Mouse (Mus musculus) CH12.LX (cell line): ENCODE data around the gene Elavl4.

Source experiments
- ELF1 ChIP-seq: IDR thresholded peaks from 2 replicates; pipeline ENCODE4 v1.6.1; 2014; ENCODE audit warnings: low read depth, mild to moderate bottlenecking, inconsistent platforms, low read length, improper control_type of control experiment
- NELFE ChIP-seq: IDR thresholded peaks from 2 replicates; pipeline ENCODE4 v1.6.1; 2011; ENCODE audit warnings: low read depth, low read length, improper control_type of control experiment
- POLR2A ChIP-seq: IDR thresholded peaks from 2 replicates; pipeline ENCODE4 v1.6.1; 2011; ENCODE audit warnings: low read depth, mild to moderate bottlenecking, improper control_type of control experiment, low read length

- no peak for TF ChIP-seq ELF1
- TF ChIP-seq POLR2A = no peak
- TF ChIP-seq NELFE = no peak
Measured at GRCm38 (mm10) chr4:110172028-110172427, 179.7 kb downstream of the Elavl4 start.
